Mouse (Mus musculus): ENCODE data around the gene Rnaseh2b.

The Rnaseh2b gene

GRCm38 (mm10) chr14:62292488-62293339, at the start of gene Rnaseh2b, which contains the start of gene Dleu7:
TSS of gene Rnaseh2b (plus strand) at chr14:62292589.
TSS of gene Dleu7 (minus strand) at chr14:62293047.
- peak; percentile 62 to 76 for DNase-seq

- DNase-seq = no peak
Measured at GRCm38 (mm10) chr14:62243530-62243929, 48.9 kb upstream of the Rnaseh2b start.

- DNase-seq = peak in 1 of 2 experiments; percentile 29
Measured at GRCm38 (mm10) chr14:62245557-62245956, 46.8 kb upstream of the Rnaseh2b start.

GRCm38 (mm10) chr14:62248345-62248744, 44.0 kb upstream of the Rnaseh2b start:
- no peak for DNase-seq

- DNase-seq = peak in 1 of 2 experiments; percentile 28
Measured at GRCm38 (mm10) chr14:62248796-62249195, 43.6 kb upstream of the Rnaseh2b start.

GRCm38 (mm10) chr14:62249251-62249650, 43.1 kb upstream of the Rnaseh2b start:
- DNase-seq = no peak

- no peak for DNase-seq
Measured at GRCm38 (mm10) chr14:62250046-62250445, 42.3 kb upstream of the Rnaseh2b start.

- DNase-seq = peak; percentile 52 to 69
Measured at GRCm38 (mm10) chr14:62251999-62252398, 40.4 kb upstream of the Rnaseh2b start.

- peak; percentile 30 to 46 for DNase-seq
Measured at GRCm38 (mm10) chr14:62254371-62254770, 38.0 kb upstream of the Rnaseh2b start.

- no peak for DNase-seq
Measured at GRCm38 (mm10) chr14:62256066-62256465, 36.3 kb upstream of the Rnaseh2b start.

GRCm38 (mm10) chr14:62258125-62258524, 34.3 kb upstream of the Rnaseh2b start:
- no peak for DNase-seq

GRCm38 (mm10) chr14:62258978-62259536, 33.3 kb upstream of the Rnaseh2b start:
- peak; percentile 14 to 30 for DNase-seq

GRCm38 (mm10) chr14:62270698-62271396, 21.5 kb upstream of the Rnaseh2b start:
- no peak for DNase-seq

GRCm38 (mm10) chr14:62273604-62274003, 18.8 kb upstream of the Rnaseh2b start:
- no peak for DNase-seq

- DNase-seq = no peak
Measured at GRCm38 (mm10) chr14:62282974-62283373, 9.4 kb upstream of the Rnaseh2b start.

- DNase-seq = no peak
Measured at GRCm38 (mm10) chr14:62288731-62289130, 3.7 kb upstream of the Rnaseh2b start.

GRCm38 (mm10) chr14:62291406-62291987, 892 bp upstream of the Rnaseh2b start:
- no peak for DNase-seq

- no peak for DNase-seq
Measured at GRCm38 (mm10) chr14:62292166-62292487, 262 bp upstream of the Rnaseh2b start.

- no peak for DNase-seq
Measured at GRCm38 (mm10) chr14:62298808-62299207, 6.4 kb downstream of the Rnaseh2b start.

GRCm38 (mm10) chr14:62300031-62300430, 7.6 kb downstream of the Rnaseh2b start:
- DNase-seq = no peak

GRCm38 (mm10) chr14:62307555-62307954, 15.2 kb downstream of the Rnaseh2b start:
- DNase-seq = no peak

GRCm38 (mm10) chr14:62309026-62309425, 16.6 kb downstream of the Rnaseh2b start:
- DNase-seq = no peak

- no peak for DNase-seq
Measured at GRCm38 (mm10) chr14:62311672-62312071, 19.3 kb downstream of the Rnaseh2b start.
